Mouse (Mus musculus) CD4-positive, CD25-positive, alpha-beta regulatory T cell, adult 2 months (primary cell): ENCODE results near the gene Dnmt3l.
"Not testable (repeated sequence)": the region's sequence is repeated elsewhere in the genome, so short reads cannot be mapped to it uniquely, and the experiment has no call there.

ENCODE experiments used
- DNase-seq: peaks from one replicate; pipeline ENCODE4 v3.0.0-alpha.2; 2012; ENCODE audit warnings: low read depth, low spot score

Gene Dnmt3l

DNA sequence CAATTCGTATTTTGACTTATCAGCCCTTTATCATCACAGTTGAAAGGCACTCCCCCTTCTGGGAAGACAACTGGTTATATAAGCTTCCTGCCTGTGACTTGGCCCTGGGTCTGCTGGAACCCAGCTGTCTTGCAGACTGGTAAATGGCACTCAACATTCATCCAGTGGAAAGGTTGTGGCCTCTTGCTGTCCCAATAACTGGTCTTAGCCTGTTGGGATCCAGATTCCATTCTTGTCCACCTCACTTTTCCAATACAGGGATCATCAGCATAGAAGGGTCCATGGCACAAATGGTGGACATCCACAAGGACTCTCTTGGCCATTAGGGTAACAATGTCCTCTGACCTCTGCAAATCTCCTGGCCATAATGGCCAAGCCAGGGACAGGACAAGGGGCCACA lies 42.3 kb downstream of the Dnmt3l start:
- DNase-seq, result no peak

DNA sequence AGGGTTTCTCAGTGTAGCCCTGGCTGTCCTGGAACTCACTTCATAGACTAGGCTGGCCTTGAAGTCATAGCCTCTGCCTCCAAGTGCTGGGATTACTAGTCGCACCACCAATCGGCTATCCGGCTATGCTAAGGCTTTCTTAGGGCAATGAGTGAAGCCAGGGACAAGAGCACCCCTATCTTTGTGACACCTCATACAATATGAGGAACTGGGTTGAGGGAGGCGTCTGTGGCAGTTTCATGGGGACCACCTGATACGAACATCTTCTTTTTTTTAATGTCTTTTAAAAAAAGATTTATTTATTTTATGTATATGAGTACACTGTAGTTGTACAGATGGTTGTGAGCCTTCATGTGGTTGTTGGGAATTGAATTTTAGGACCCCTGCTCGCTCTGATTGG lies 44.0 kb downstream of the Dnmt3l start:
- DNase-seq, result no peak

DNA sequence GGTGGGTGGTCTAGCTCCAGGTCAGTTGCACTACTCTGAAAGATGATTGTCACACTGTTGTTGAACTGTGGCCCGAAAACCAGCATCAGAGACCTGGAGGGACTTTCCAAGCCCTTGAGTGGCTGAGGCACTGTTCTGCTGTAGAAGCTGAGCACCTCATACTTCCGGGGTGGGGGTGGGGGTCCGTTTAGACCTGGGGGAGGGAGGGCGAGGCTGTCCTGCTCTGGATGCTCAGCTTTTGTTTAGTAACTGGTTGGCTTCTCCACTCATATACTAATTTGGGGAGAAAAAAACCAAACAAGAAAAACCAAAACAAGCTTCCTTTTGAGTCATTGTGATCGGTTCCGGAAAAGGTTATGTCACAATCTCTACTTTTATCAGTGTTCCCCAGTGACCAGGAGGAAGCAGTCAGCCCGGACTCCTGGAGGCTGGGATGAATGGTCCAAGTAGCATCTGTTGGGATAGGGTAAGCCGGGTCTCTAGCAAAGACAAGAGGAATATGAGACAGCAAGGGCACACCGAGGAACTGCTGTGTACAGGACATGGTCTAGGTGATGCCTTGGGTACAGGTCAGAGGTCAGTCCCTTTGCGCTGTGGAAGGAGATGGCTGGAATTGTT lies 44.8 kb downstream of the Dnmt3l start:
- peak; percentile 88 for DNase-seq

DNA sequence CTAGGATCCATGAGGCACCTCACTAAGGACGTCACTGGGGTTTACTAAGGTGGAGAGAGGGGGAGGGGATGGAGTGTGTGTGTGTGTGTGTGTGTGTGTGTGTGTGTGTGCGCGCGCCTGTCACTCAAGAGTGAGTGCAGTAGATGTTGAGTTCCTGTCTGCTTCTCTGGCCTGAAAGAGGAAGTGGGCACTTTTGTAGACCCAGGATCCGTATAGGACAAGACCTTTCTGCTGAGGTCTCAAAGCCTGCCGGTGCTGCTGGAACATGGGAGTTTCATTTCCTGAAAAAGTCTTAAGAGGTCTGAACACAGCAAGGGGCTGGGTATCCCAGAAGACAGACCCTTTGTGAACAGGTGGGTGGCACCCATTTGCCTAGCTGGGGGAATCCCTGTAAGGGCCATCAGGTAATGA lies 45.4 kb downstream of the Dnmt3l start:
- peak; percentile 77 for DNase-seq

DNA sequence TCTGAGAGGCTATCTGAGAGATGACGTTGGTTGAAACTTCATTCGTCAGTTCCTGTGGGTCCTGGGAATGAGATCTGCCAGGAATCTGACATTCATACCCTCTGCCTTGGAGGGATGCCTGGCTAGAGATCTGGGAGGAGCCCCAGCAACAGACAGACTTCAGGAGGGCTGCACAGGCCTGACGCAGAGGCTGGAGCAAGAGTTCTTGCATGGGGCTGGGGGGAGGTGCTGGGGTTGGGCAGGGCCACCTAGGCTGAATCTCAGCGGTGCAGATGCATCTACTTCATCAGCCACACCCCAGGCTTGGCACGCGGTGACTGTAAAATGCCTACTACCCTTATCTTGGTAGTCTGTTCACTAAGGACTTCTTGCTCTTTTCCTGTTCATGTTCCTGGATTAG lies 48.5 kb downstream of the Dnmt3l start:
- no peak for DNase-seq

DNA sequence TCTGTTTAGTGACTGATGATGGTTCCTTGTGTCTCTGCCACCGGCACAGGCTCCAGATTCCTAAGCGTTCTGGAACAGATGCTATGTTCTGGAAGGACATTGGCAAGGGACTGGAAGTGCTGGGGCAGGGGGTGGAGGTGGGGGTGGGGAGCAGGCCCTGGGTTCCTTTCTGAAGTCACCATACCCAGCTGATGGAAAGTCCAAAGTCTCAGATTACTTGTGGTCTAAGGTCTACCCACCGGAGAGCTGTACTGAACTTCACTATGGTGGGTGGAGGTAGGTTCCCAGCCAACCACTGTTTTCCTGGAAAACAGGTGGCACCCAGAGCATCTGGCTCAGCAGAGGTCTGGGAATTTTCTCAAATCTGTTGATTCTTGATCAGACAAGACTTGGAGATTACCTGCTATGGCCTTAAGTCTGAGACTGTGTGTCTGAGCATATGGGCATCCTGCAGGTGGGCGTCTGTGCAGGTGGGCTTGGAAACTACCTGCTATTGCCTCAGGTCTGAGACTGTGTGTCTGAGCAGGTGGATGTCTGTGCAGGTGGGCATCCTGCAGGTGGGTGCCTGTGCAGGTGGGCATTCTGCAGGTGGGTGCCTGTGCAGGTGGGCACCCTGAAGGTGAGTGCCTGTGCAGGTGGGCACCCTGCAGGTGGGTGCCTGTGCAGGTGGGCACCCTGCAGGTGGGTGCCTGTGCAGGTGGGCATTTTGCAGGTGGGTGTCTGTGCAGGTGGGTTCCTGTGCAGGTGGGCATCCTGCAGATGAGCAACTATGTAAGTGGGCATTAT lies 49.2 kb downstream of the Dnmt3l start:
- no peak for DNase-seq

DNA sequence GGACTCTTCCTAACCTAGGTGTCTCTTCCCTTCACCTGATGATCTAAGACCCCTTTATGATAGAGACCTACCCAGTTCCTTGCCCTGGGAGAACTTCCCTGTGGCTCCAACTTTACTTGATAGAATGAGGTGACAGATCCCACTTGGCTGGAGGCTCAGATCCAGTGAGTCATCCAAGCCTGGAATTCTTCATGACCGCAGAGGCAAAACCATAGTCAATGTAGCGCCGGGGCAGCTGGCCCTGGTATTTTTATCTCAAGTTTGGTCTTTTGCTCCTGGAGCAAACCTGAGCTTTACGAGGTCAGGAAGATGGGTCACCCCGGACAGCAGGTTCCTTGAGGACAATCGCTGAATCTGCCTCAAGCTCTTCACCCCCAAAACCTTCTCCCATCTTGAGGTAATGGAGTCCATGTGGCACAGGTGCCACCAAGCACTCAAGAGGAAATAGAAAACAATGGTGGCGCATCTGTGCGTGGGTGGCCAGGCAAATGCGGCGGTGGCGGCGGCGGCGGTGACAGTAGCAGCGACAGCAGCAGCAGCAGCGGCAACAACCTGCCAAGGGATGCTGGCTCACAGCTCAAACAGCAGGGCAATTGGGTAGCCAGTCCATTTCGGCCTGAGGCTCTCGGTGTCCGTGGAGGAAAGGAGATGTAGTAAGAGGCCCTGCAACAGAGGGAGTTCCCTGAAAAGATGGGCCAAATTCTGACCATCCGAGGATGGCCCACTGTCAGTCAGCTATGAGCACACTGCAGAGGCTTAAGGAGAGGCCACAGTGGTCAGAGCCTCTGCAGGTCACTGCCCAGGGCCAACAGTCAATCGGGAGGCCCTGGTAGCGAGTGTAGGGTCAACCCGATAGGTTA lies 50.3 kb downstream of the Dnmt3l start:
- no peak for DNase-seq

DNA sequence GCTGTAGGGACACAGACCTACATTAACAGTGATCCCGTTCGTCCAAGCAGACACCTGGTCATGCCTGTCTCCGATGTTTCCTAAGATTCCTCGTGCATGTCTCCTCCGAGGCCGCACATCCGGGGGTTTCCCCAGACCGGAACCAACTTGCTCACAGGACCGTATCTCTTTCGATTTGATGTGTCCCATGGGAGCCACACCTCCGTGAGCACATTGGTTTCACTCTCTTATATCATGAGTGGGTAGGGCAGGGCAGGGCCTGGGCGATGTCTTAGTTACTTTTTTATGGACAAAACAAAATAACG lies 50.9 kb downstream of the Dnmt3l start:
- DNase-seq, result peak; percentile 49

DNA sequence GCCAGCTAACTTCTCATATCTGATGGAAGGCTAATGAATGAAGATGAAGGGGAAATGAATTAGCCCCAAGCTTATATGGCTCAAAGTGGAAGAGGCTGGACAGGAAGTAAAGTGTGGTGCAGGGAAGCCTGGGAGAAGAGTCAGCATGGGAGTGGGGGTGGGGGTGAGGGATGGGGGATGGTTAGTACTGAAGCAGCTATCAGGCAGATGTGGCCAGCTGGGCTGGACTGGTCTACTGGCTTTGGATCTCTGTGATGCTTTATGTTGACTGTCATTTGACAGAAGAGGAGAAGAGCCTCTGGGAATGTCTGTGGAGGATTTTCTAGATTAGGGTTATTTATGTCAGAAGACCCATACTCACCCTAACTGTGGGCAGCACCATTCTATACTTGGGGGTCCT lies 53.5 kb downstream of the Dnmt3l start:
- no peak for DNase-seq

DNA sequence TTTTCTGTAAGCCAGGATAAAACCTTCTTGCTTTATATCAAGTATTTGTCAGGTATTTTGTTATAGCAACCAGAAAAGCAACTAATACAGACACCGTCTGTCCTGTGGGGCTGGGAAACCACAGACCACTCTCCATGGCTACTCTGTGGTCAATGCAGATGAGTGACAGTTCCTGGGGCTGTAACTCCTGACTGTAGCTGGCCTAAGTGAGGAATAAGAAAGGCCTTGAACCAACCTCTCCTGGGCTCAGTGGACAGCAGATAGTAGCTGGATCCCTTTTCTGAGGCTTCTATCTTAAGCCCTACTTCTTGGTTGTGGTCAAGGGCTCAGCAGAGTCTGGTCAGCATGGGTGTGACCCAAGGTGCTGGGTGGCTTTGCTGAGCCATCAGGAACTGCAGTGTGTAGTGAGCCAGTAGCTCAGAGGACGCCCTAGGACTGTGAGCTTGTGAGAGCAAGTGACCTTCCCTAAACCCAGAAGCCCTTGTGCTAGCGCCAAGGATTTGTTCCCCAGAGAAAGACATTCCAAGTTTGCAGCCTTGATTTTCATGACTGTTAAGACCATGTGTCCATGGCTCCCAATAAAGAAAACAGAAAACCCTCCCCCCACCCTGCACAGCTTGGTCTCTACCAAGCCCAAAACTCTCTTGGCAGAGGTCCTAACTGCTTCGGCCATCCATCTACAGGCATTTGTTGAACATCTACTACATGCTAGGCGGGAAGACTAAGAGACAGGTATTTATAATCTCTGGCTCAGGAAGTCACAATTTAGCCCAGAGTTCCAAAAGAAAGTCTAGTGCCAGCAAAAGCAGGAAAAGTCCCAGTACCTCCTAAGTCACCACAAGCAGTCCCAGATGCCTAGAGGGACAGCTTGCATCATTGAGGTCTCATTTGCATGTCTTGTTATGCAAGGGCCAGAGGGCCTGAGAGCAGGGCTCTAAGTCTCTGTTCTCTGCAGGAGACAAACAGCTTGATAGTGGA lies 54.5 kb downstream of the Dnmt3l start:
- no peak for DNase-seq

DNA sequence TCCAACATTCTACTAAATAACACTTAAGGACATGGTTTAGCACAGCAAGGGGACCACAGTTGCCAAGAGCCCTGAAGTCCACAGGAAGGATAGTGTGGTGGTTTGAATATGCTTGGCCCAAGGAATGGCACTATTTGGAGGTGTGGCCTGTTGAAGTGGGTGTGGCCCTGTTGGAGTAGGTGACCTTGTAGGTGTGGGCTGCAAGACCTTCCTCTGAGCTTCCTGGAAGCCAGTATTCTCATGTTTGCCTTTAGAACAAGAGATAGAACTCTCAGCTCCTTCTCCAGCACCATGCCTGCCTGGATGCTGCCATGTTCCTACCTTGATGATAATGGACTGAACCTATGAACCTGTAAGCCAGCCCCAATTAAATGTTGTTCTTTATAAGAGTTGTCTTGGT lies 58.1 kb downstream of the Dnmt3l start:
- not testable (repeated sequence) for DNase-seq

DNA sequence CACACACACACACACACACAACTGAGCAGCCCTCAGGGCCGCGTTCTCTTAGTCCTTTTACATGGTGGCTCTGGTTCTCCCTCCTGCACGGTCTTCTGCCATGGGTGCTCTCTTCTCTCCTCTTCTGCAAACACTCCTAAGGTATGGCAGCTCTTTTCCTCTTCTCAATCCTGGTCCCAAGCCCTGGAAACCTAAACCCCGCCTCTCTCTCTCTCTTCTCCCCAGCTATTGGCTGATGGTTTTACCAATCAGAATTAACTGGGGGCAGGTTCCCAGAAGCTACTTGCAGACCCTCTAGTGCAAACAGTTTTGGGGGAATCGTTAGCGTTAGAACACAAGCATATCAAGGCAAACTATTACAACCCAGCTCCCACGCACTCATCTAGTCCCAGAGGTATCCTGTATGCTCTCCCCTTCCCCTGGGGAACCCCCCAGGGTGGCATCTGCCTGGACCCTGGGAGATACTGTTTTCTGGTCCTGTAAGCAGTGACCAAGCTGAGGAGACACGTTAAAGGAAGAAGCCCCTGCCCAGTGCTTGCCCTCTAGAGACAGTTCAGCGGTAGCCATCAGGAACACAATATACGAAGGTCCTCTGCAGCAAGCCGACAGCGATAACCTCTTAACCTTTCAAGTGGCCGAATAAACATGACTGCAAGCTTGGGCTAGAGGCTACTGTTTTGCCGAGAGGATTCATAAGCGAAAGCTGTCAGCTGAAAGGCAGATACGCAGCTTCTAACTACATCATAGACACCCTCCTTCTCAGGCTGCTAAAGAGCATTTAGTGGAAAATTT lies 59.4 kb downstream of the Dnmt3l start:
- no peak for DNase-seq

DNA sequence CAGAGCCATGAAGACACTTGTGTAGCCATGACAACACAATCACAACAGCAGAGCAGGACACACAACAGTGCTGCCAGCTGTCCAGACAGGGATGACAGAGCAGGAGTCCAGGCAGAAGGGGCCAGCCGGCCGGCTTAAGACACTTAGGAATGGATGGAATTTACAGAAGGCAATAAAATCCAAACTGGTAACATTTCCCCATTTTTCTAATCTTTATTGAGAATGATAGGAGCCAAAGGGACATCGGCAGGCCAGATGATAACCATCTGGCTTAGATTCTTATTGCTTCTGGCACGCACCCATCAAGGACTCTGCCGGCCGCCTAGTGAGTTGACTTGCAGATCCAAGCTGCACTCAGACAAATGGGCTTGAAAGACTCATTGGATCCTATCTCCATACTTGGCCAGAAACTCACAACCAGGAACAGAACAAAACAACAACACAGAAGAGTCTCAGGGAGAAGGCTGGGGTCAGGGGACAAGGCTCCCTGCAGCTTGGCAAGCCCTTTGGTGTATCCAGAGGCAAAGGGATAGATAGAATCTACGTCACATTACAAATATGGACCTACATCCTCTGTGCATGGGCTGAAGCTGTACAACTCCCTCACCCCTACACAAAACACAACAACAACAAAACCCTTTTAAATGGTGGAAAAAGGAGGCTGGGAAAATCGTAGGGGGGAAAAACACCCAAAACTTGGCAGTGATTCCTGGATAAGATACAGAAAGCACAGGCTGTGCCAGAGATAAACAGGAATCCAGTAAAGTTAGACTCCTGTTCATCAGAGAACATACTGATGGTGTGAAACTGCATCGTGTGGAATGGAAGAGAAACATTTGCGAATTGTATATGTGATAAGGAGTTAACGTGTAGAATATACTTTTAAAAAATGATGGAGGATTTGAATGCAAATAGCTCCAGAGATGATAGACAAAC lies 63.1 kb downstream of the Dnmt3l start:
- no peak for DNase-seq

DNA sequence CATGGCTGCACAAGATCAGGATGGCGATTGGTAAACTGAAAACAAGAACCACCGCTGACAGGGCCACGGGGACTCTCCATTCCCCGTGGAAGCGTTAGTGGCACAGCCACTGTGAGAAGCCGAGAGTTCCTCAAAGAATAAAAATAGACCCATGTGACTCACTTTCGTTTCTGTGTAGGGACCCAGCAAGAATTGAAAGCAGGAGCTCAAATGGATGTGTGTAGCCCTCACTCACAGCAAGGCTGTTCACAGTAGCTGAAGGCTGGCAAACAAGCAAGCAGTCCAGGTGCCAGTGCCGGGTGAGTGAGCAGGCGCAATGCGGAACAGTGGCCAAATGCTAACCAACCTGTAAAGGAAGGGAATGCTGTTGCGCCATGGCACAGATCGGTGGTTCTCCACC lies 63.8 kb downstream of the Dnmt3l start:
- DNase-seq, result no peak
